Mouse (Mus musculus): ENCODE measurements around the gene Lrba. TPM values are rescaled to one million over a fixed set of nuclear protein-coding genes. Genes with fewer than 3 reads are reported as not detected.

Gene Lrba
- polyA plus RNA-seq (2017; shearing (Covaris generic)): 25.2 TPM

GRCm38 (mm10) chr3:86224564-86225421 is at the start of gene Lrba:
Gene Lrba, plus strand, starts transcription at chr3:86224680.

DNA sequence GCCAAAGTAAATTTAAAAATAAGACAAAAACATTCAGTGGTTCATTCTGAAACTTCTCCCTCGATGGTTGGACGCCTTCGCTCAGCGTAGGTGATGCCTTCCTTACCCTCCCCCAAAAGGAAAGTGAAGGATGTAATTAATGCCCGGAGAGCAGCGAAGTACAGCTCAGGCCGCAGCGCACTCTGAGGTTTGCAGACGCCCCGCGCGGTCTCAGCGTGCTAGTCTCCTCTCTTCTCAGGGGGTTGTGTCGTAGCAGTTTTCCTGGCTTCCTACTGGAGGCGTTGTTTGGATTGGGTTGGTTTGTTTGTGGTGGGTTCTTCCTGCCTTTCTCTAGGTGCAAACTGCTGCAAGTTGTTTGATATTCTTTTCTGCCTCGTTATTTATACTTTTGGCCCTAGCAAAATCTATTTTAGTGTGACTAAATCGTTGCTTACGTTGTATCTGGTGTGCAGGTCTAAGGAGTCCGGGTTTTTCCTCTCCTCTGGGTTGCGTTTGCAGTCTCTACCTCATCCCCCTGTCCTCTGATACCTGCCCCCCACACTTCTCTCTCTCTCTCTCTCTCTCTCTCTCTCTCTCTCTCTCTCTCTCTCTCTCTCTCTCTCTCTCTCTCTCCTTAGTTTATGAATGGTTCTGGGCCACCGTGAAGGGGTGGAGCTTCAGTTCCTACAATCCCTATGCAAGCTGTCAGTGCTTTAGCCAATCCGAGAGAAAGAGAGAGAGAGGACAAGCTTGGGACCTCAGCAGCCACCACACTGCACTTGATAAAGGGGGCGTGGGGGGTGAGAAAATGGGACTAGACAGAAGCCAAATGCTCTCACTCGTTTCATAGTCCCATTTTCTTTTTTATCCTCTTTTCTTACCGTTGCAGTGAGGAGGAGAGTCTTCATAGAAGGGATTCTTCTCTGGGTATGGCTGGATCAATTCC is 323.9 kb downstream of the Lrba start, which contains the start of gene Mab21l2:
Gene Mab21l2, minus strand, starts transcription at position 539 of the 925 bp plus-strand sequence.

Other genes starting within 250 kb of the Lrba start
- gene Prss48, start 222.2 kb upstream of the Lrba start, polyA plus RNA-seq (2017; shearing (Covaris generic)): not detected
- 2,130 TPM for gene Rps3a1, start 82.0 kb upstream of the Lrba start, polyA plus RNA-seq (2017; shearing (Covaris generic))

Data from activated CD4-positive, CD25-positive, alpha-beta regulatory T cell, adult 9 weeks (primary cell).